Mouse (Mus musculus) MEL (cell line): ENCODE data around the gene Dph7. TPM values are rescaled to one million over a fixed set of nuclear protein-coding genes. Genes with fewer than 3 reads are reported as not detected.
"Not testable (repeated sequence)": the region's sequence is repeated elsewhere in the genome, so short reads cannot be mapped to it uniquely, and the experiment has no call there.

Experiments used
- DNase-seq: peaks from one replicate; pipeline ENCODE4 v3.0.0; 2011; ENCODE audit warnings: low read depth, low spot score
- H3K27ac ChIP-seq: 2 replicates; pipeline ENCODE4 v1.5.1; 2012; ENCODE audit warnings: low read depth, mild to moderate bottlenecking, control low read depth, low read length, moderate library complexity; ENCODE audit not compliant: control insufficient read depth
- H3K27me3 ChIP-seq, 2 experiments: fragments of 150-350 bp in 1 of 2; sonication (generic) in 1 of 2; 2 replicates each; pipeline ENCODE4 v1.6.1; 2012; ENCODE audit warnings: low read length in 2 of 2, mild to moderate bottlenecking in 2 of 2, improper control_type of control experiment in 1 of 2, moderate library complexity in 1 of 2; ENCODE audit not compliant: insufficient read depth in 2 of 2, control insufficient read depth in 1 of 2
- H3K36me3 ChIP-seq, 2 experiments: 2 replicates each; pipeline ENCODE4 v1.6.1; 2012 to 2014; ENCODE audit warnings: low read length in 2 of 2, improper control_type of control experiment in 1 of 2, inconsistent platforms in 1 of 2, mild to moderate bottlenecking in 1 of 2; ENCODE audit not compliant: insufficient read depth in 2 of 2, control insufficient read depth in 1 of 2
- H3K4me1 ChIP-seq, 2 experiments: fragments of 150-350 bp in 1 of 2; sonication (generic) in 1 of 2; 2 replicates each; pipeline ENCODE4 v1.6.1; 2012; ENCODE audit warnings: low read length in 2 of 2, improper control_type of control experiment in 1 of 2, mild to moderate bottlenecking in 1 of 2; ENCODE audit not compliant: insufficient read depth in 2 of 2, control insufficient read depth in 1 of 2
- H3K4me3 ChIP-seq, 2 experiments: fragments of 150-350 bp in 1 of 2; sonication (generic) in 1 of 2; 2 replicates each; pipeline ENCODE4 v1.5.1; 2012; ENCODE audit warnings: low read depth in 2 of 2, low read length in 2 of 2, mild to moderate bottlenecking in 2 of 2, moderate library complexity in 2 of 2, control low read depth in 1 of 2, improper control_type of control experiment in 1 of 2; ENCODE audit not compliant: control insufficient read depth in 1 of 2, insufficient read depth in 1 of 2
- H3K79me2 ChIP-seq: 2 replicates; pipeline ENCODE4 v1.6.1; 2012; ENCODE audit warnings: mild to moderate bottlenecking, low read length, moderate library complexity; ENCODE audit not compliant: control insufficient read depth, poor library complexity, insufficient read depth
- H3K9ac ChIP-seq: 2 replicates; pipeline ENCODE4 v1.6.1; 2012; ENCODE audit warnings: low read depth, mild to moderate bottlenecking, control low read depth, low read length, moderate library complexity; ENCODE audit not compliant: control insufficient read depth, poor library complexity, severe bottlenecking
- H3K9me3 ChIP-seq: fragments of 150-350 bp; sonication (generic); replicated peaks from 2 replicates; pipeline ENCODE4 v1.6.1; 2012; ENCODE audit warnings: mild to moderate bottlenecking, low read length, improper control_type of control experiment, moderate library complexity; ENCODE audit not compliant: insufficient read depth
- BHLHE40 ChIP-seq: IDR thresholded peaks from 2 replicates; pipeline ENCODE4 v1.6.1; 2012; ENCODE audit warnings: low read depth, mild to moderate bottlenecking, inconsistent platforms, low read length, improper control_type of control experiment, borderline replicate concordance
- CTCF ChIP-seq, 3 experiments: IDR thresholded peaks in 2 of 3; conservative IDR thresholded peaks in 1 of 3; 2 replicates each; pipeline ENCODE4 v1.5.1; 2011 to 2012; ENCODE audit warnings: low read length in 3 of 3, low read depth in 2 of 3, mild to moderate bottlenecking in 2 of 3, improper control_type of control experiment in 1 of 3, inconsistent platforms in 1 of 3, mixed read lengths in 1 of 3, moderate library complexity in 1 of 3; ENCODE audit not compliant: control insufficient read depth in 1 of 3, insufficient read depth in 1 of 3, poor library complexity in 1 of 3, severe bottlenecking in 1 of 3
- MAX ChIP-seq: IDR thresholded peaks from 2 replicates; pipeline ENCODE4 v1.6.1; 2011; ENCODE audit warnings: low read length, improper control_type of control experiment
- MEF2A ChIP-seq: IDR thresholded peaks from 2 replicates; pipeline ENCODE4 v1.6.1; 2014; ENCODE audit warnings: low read depth, mild to moderate bottlenecking, inconsistent platforms, low read length, improper control_type of control experiment; ENCODE audit not compliant: poor library complexity, insufficient replicate concordance, severe bottlenecking; ENCODE audit errors: extremely low read depth
- POLR2AphosphoS2 ChIP-seq: IDR thresholded peaks from 2 replicates; pipeline ENCODE4 v1.6.1; 2011; ENCODE audit warnings: low read length, improper control_type of control experiment
- RCOR1 ChIP-seq: IDR thresholded peaks from 2 replicates; pipeline ENCODE4 v1.6.1; 2012; ENCODE audit warnings: low read depth, mild to moderate bottlenecking, inconsistent platforms, low read length, improper control_type of control experiment
- SMC3 ChIP-seq: IDR thresholded peaks from 2 replicates; pipeline ENCODE4 v1.6.1; 2011; ENCODE audit warnings: low read depth, low read length, improper control_type of control experiment
- TAL1 ChIP-seq: IDR thresholded peaks from 2 replicates; pipeline ENCODE4 v1.6.1; 2012; ENCODE audit warnings: mild to moderate bottlenecking, inconsistent platforms, low read length, moderate library complexity, mixed read lengths
- polyA plus RNA-seq, 2 experiments: library from polyadenylated mRNA; stranded (reverse) in 1 of 2; unstranded in 1 of 2; fragments of >175 nt in 1 of 2; fragments of >200 nt in 1 of 2; gene quantifications; 2 replicates each; pipeline versions ENCODE4 v1.2.1 to v1.2.4; 2012; ENCODE audit warnings: low replicate concordance in 2 of 2, low read depth in 1 of 2; ENCODE audit not compliant: insufficient read length in 2 of 2, insufficient read depth in 1 of 2, missing spikeins in 1 of 2
- total RNA-seq: library from RNA; depleted of rRNA; stranded (reverse); fragments of 300-350 nt; gene quantifications from 2 replicates; pipeline ENCODE4 v1.2.3, GENCODE M21; 2012

Dph7 gene
- total and polyA plus RNA-seq, 3 experiments = 17.6 to 19.7 TPM; not detected in 1

DNA sequence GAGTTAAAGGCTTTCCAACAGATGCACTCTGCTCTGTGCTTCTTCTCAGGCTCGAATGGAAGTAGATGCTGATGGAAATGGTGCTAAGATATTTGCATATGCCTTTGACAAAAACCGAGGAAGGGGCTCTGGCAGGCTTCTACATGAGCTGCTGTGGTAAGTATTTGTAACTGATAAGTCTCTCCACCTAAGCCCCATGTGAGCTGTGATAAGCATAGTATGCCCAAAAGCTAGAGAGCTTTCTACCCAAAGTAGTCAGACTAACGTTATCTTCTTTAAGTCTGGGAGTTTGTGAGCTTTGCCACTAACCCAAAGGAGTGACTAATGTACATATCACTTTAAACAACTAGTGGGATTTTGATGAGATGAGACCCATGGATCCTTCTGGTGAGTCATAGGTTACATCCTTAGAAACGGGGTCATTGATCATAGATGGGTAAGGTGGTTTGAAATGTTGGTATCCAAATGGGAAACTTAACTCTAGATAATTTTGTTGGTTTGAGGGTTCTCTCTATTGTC, 9.6 kb upstream of the Dph7 start (continued):
- no peak for TF ChIP-seq BHLHE40
- TF ChIP-seq POLR2AphosphoS2 = no peak
- TF ChIP-seq, all 39 proteins: peak for 8

GRCm38 (mm10) chr2:24960910-24961309, 1.3 kb upstream of the Dph7 start:
- Histone ChIP-seq H3K36me3 (peaks cover 4 to 15% of the 10 kb centered on the region in 2 experiments; a peak in 3 of 4 replicates), H3K4me1 (peaks cover 0 to 8% of the 10 kb centered on the region in 2 experiments; a peak in 1 of 4 replicates)
- no peak for DNase-seq

GRCm38 (mm10) chr2:24970386-24970785, 8.2 kb downstream of the Dph7 start:
- no peak overlapping the region for H3K4me3 ChIP-seq
- 0 out of 2 replicates have a peak, but pooled peaks have one; percentile 23 for TF ChIP-seq MAX
- peak; percentile 9 to 48 (median 44); a peak in 4 of 6 replicates for TF ChIP-seq CTCF (IDR thresholded peaks at IDR 0.05 in 2 of 3, conservative IDR thresholded peaks at IDR 0.05 in 1 of 3; ENCODE audit: control insufficient read depth in 1 of 3, insufficient read depth in 1 of 3, low read depth in 2 of 3, low read length in 3 of 3, poor library complexity in 1 of 3, severe bottlenecking in 1 of 3)
- TF ChIP-seq MEF2A = no peak
- peaks cover 16% of the 10 kb centered on the region for H3K79me2 ChIP-seq
- DNase-seq = peak; percentile 76
- no peaks in the 10 kb centered on the region for H3K27me3 ChIP-seq
- H3K27ac ChIP-seq = no peak overlapping the region
- peaks cover 4 to 18% of the 10 kb centered on the region in 2 experiments for H3K36me3 ChIP-seq
- H3K9me3 ChIP-seq = no peaks in the 10 kb centered on the region
- H3K9ac ChIP-seq = no peak overlapping the region
- peaks cover 2 to 16% of the 10 kb centered on the region in 2 experiments; a peak in 2 of 4 replicates for H3K4me1 ChIP-seq

More at GRCm38 (mm10) chr2:24960910-24961309, 1.3 kb upstream of the Dph7 start:
- no peaks in the 10 kb centered on the region for H3K9me3 ChIP-seq
- TF ChIP-seq RCOR1 (no peak), CTCF (IDR thresholded peaks at IDR 0.05 in 2 of 3, conservative IDR thresholded peaks at IDR 0.05 in 1 of 3; ENCODE audit: control insufficient read depth in 1 of 3, insufficient read depth in 1 of 3, low read depth in 2 of 3, low read length in 3 of 3, poor library complexity in 1 of 3, severe bottlenecking in 1 of 3) (peak; percentile 37 to 53 (median 47); a peak in 5 of 6 replicates), SMC3 (peak; percentile 21; the same call in 1 of the 2 replicates), TAL1 (no peak)
- no peaks in the 10 kb centered on the region for H3K27me3 ChIP-seq
- no peak overlapping the region for H3K4me3 ChIP-seq
- H3K27ac ChIP-seq = no peak overlapping the region
- no peak overlapping the region for H3K9ac ChIP-seq
- peaks cover 7% of the 10 kb centered on the region for H3K79me2 ChIP-seq

DNA sequence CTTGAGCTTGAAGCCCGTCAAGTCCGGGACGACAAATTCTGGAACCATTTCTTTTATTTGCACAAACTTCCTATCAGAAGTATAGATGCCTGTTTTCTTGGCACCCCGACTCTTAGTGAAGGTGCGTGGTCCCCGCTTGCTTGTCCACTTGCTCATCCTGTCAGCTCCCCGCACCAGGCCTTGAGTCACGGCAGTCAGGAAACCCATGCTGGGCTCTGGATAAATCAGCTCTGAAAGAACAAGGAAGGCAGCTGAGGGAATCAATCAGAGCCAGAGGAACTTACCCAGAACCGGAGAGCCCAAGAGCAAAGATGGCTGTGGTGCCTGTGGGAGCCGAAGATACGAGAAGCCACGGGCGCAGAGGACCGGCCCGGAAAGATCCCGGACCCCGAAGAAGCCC, 12.3 kb downstream of the Dph7 start:
- Histone ChIP-seq H3K4me1 (peaks cover 2 to 28% of the 10 kb centered on the region in 2 experiments; a peak in 3 of 4 replicates), H3K9ac (peak overlapping the region; percentile 70), H3K36me3 (peaks cover 4 to 30% of the 10 kb centered on the region in 2 experiments), H3K79me2 (peaks cover 16% of the 10 kb centered on the region), H3K27ac (peak overlapping the region; percentile 51), H3K4me3 (peak overlapping the region; percentile 66 to 93)
- not testable (repeated sequence) for DNase-seq, H3K27me3 ChIP-seq, H3K9me3 ChIP-seq
- TF ChIP-seq POLR2AphosphoS2 = 0 out of 2 replicates have a peak, but pooled peaks have one; percentile 6
- TF ChIP-seq, all 39 proteins: peak for 1; not testable (repeated sequence) for 38
